Mouse (Mus musculus): ENCODE measurements at regions not wholly inside any gene's neighbourhood (a gene's known extent, or its start where the extent isn't known, plus 50 kb on each side); places are given as distances from the start of the nearest gene placed in this dataset.

GRCm38 (mm10) chr6:31664495-31664894 is 100.7 kb upstream of the Podxl start:
- peak; percentile 76 to 77 for DNase-seq (ENCODE audit: low spot score in 2 of 2)

- DNase-seq (ENCODE audit: low spot score in 2 of 2): peak; percentile 73 to 76
Measured at GRCm38 (mm10) chr6:31660778-31661177, 97.0 kb upstream of the Podxl start.

GRCm38 (mm10) chr6:31659901-31660300 is 96.1 kb upstream of the Podxl start:
- DNase-seq (ENCODE audit: low spot score in 2 of 2): no peak

DNA sequence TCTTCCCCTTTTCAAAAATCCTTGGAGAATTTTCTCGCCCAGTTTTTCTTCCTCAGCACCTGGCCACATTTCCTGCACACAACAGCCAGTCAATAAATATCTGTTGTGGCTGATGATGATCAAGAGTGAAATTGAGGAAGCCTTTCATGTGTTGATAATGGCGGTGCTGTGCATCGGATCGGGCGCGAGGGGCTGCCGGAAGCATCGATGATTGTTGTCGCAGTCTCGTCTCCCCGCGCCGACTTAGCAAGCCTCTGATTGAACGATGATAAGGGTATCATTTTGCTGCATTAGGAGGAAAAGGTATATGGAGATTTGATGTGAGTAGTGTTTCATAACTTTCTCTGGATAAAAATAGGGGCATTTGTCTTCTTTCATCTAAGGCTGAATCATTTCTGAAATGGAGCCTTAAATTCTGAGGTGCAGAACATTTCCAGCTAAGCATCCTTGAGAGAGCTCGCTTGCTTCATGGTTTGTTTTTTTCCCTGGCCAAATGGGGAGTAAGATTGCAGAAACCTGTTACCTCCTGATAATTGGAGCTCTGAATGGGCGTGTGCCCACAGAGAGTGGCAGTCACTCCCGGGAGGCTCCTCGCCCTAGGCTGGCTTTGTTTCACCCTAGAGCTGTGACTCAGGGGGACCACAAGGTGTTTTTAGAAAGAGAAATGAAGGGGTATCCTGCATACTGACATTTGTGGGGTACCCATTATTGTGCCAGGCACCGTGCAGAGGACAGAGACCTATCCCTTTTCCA is 94.8 kb upstream of the Podxl start:
- no peak for DNase-seq (ENCODE audit: low spot score in 2 of 2)

DNA sequence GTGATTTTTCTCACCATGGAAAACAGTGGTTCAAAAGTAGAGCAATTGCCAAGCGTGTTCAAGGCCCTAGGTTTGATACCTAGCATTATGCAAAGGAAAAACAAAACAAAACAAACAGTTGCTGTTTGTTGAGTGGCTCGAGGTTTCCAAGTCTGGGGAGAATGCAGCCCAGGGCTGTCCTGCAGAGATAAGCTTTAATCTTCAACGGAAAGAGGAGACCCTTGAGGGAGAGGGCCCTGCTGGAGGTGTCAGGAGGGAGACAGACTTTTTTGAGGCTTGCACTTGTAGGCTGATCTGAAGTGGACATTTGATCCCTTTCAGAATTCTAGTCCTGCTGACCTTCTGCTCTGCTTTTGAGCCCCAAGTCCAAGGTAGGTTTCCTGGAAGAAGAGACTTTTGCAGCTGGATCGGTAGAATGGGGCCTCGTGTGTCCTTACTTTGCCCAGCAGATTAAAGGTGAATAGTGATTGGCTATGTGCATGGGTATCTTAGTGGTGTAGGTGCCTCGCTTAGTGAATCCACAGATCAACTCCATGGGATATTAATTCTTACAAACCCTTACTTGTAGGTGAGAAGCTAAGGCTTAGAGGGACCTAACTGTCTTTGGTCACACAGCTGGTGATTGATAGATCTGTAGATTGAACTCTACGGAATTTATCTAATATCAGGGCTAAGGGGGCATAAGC is 87.2 kb upstream of the Podxl start:
- DNase-seq (ENCODE audit: low spot score in 2 of 2): no peak

DNA sequence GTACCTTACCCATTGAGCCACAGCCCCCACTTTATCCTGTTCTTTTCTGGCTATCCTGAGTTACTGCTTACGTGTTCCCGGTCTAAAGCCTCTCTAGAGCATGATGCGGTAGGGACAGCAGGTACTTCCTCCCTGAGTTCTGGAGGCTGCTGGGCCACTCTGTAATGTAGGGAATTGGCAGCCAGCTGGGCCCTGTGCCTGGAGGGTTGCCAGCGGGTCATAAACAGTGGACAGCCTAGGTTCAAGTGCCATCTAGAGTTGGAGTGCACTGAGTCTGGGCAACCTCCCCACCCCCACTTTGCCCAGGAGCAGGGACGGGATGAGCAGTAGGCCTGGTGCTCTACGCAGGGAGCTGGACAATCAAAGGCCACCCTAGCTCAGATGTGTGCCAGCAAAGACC is 81.5 kb upstream of the Podxl start:
- no peak for DNase-seq (ENCODE audit: low spot score in 2 of 2)

DNA sequence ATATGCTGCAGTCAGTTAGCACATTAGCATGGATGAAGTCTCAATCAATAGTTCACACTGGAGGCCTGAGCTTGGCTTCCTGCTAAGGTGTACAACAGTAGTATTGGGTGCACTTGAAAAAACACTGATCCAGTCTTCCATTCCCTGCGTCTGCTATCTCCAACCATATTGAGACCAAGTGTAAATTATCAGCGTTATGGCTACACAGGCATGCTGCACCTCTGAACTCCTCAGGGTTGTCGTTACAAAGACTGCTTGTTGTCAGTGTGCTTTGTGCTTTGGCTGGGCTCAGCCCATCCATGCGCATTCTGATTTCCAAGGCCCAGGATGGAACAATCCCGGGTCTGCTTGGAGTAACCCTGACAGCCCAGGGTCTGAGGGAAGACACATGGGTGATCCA is 80.7 kb upstream of the Podxl start:
- DNase-seq (ENCODE audit: low spot score in 2 of 2): no peak

GRCm38 (mm10) chr6:31642451-31642942 is 78.7 kb upstream of the Podxl start:
- DNase-seq (ENCODE audit: low spot score in 2 of 2): no peak

GRCm38 (mm10) chr6:31640745-31641144 is 77.0 kb upstream of the Podxl start:
- DNase-seq (ENCODE audit: low spot score in 2 of 2): no peak

GRCm38 (mm10) chr6:31639460-31639859 is 75.7 kb upstream of the Podxl start:
- DNase-seq (ENCODE audit: low spot score in 2 of 2): peak; percentile 61 to 71

DNA sequence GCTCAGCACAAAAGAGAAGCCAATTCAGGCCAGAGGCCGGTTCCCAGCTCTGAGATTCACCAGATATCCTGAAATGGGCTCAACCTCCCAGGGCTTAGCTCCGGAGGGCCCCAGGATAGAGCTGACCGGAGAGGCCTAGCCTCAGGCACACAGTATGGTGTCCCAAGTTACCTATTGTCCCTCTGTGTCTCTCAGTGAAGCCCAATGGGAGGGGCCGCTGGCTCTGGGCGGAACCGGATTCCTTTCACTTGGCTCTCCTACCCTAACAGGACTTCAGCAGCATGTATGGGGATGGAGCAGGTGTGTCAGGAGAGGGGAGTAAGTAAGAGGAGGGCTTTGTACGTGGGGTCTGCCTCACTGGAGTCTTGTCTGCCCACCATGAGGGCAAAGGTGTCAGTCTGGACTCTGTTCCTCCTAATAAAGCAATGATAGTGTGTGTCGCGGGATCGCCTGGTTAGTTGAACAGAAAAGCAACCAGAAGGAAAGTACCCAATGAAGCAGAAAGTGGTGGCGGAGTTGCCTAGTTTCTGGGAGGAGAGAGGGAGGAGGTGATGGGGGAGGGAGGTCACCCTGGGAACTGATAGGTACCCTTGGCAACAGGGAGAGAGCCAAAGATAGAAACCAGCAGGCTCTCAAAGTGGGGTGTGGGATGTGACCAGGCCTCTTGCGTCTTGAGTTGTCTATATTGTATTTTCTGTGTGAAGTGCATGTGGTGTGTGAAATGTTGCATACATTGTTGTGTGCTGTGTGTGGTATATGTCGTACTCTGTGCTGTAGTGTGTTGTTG is 74.8 kb upstream of the Podxl start:
- no peak for DNase-seq (ENCODE audit: low spot score in 2 of 2)

- no peak for DNase-seq (ENCODE audit: low spot score in 2 of 2)
Measured at GRCm38 (mm10) chr6:31637371-31638052, 73.7 kb upstream of the Podxl start.

DNA sequence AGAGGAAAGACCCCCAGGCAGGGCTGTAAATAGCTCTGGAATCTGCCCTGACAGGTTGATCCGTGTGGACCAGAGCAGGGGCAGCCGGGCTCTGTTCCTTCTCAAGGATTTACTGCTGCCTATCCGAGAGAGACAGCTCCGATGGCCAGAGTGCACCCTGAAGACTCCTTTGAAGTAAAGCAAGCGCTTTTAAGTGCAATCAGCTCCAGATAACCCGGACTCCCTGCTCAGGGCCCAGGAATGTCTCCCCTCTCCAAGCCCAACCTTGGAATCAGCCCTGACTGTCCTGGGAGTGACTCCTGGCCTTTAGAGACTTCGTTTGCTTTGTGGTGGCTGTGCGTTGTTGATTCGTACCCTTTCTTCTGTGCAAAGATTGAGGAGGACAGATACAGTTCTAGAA is 73.2 kb upstream of the Podxl start:
- no peak for DNase-seq (ENCODE audit: low spot score in 2 of 2)

GRCm38 (mm10) chr6:31632485-31632884 is 68.7 kb upstream of the Podxl start:
- no peak for DNase-seq (ENCODE audit: low spot score in 2 of 2)

- no peak for DNase-seq (ENCODE audit: low spot score in 2 of 2)
Measured at GRCm38 (mm10) chr6:31630009-31630408, 66.2 kb upstream of the Podxl start.

GRCm38 (mm10) chr6:31627912-31628311 is 64.1 kb upstream of the Podxl start:
- peak in 1 of 2 experiments; percentile 18 for DNase-seq (ENCODE audit: low spot score in 2 of 2)

- DNase-seq (ENCODE audit: low spot score in 2 of 2): no peak
Measured at GRCm38 (mm10) chr6:31625055-31625454, 61.3 kb upstream of the Podxl start.

DNA sequence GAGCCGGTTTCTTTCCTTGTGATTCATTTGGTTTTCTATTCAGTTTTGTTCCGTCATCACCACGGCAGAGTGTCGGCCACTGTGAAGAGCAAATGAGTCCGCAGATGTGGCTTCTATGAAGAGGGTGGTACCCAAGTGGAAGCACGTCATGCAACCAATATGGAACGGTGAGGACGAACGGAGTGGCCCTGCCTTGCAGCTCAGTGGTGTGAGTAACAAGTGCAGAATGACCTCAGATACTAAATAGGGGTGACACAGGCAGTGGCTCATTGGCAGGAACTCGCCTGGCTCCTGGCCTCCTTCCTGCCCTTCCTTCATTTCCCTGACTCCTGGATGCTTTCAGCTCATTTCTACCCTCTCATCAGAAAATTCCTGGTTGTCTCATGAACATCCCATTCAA is 60.6 kb upstream of the Podxl start:
- DNase-seq (ENCODE audit: low spot score in 2 of 2): no peak

- DNase-seq (ENCODE audit: low spot score in 2 of 2): no peak
Measured at GRCm38 (mm10) chr6:31621023-31621422, 57.2 kb upstream of the Podxl start.

GRCm38 (mm10) chr6:31618852-31619251 is 55.1 kb upstream of the Podxl start:
- DNase-seq (ENCODE audit: low spot score in 2 of 2): no peak

- no peak for DNase-seq (ENCODE audit: low spot score in 2 of 2)
Measured at GRCm38 (mm10) chr6:31617341-31617740, 53.6 kb upstream of the Podxl start.

Measured in left cerebral cortex, adult 18-20 months (tissue).